Mouse (Mus musculus): ENCODE measurements around the gene Lce1e. TPM values are rescaled to one million over a fixed set of nuclear protein-coding genes. Genes with fewer than 3 reads are reported as not detected.

Gene Lce1e
- polyA plus RNA-seq (2017; shearing (Covaris generic)), result not detected

GRCm38 (mm10) chr3:92708974-92709373 is at the start of gene Lce1e:
Gene Lce1e (minus strand): TSS chr3:92709074.

GRCm38 (mm10) chr3:92752238-92752637 is 43.4 kb upstream of the Lce1e start, which contains the start of gene Lce1g:
Gene Lce1g (minus strand): TSS chr3:92752338.

GRCm38 (mm10) chr3:92738996-92739395 is 30.1 kb upstream of the Lce1e start, which contains the start of gene Gm38119:
Gene Gm38119 (minus strand): TSS chr3:92739096.

GRCm38 (mm10) chr3:92720250-92720649 is 11.4 kb upstream of the Lce1e start, which contains the start of gene Lce1f:
Gene Lce1f (minus strand): TSS chr3:92720350.

GRCm38 (mm10) chr3:92687110-92687509 is 21.8 kb downstream of the Lce1e start, which contains the start of gene Lce1d:
Gene Lce1d (minus strand): TSS chr3:92687210.

GRCm38 (mm10) chr3:92678947-92679346 is 29.9 kb downstream of the Lce1e start, which contains the start of gene Lce1c:
Gene Lce1c (plus strand): TSS chr3:92679247.

GRCm38 (mm10) chr3:92670215-92670614 is 38.7 kb downstream of the Lce1e start, which contains the start of gene Lce1a2:
Gene Lce1a2 (minus strand): TSS chr3:92670315.

Other genes with a start within 250 kb of the Lce1e start
- not detected for gene Sprr1a, start 223.2 kb downstream of the Lce1e start, polyA plus RNA-seq (2017; shearing (Covaris generic))
- gene Sprr4, start 208.6 kb downstream of the Lce1e start, polyA plus RNA-seq (2017; shearing (Covaris generic)), result not detected
- not detected for gene 2310046K23Rik, start 174.6 kb downstream of the Lce1e start, polyA plus RNA-seq (2017; shearing (Covaris generic))
- gene Ivl, start 135.3 kb downstream of the Lce1e start, polyA plus RNA-seq (2017; shearing (Covaris generic)), result not detected
- not detected for gene Smcp, start 120.1 kb downstream of the Lce1e start, polyA plus RNA-seq (2017; shearing (Covaris generic))
- not detected for gene 2210017I01Rik, start 101.6 kb downstream of the Lce1e start, polyA plus RNA-seq (2017; shearing (Covaris generic))
- gene Lce6a, start 87.4 kb downstream of the Lce1e start, polyA plus RNA-seq (2017; shearing (Covaris generic)), result not detected
- gene Lce1a1, start 60.8 kb downstream of the Lce1e start, polyA plus RNA-seq (2017; shearing (Covaris generic)), result not detected
- gene Lce1b, start 52.1 kb downstream of the Lce1e start, polyA plus RNA-seq (2017; shearing (Covaris generic)), result not detected
- not detected for gene Lce1a2, start 38.8 kb downstream of the Lce1e start, polyA plus RNA-seq (2017; shearing (Covaris generic))
- gene Lce1c, start 29.8 kb downstream of the Lce1e start, polyA plus RNA-seq (2017; shearing (Covaris generic)), result not detected
- gene Lce1d, start 21.9 kb downstream of the Lce1e start, polyA plus RNA-seq (2017; shearing (Covaris generic)), result not detected
- gene Lce1f, start 11.3 kb upstream of the Lce1e start, polyA plus RNA-seq (2017; shearing (Covaris generic)), result not detected
- gene Gm38119, start 30.0 kb upstream of the Lce1e start, polyA plus RNA-seq (2017; shearing (Covaris generic)), result not detected
- not detected for gene Lce1g, start 43.3 kb upstream of the Lce1e start, polyA plus RNA-seq (2017; shearing (Covaris generic))
- not detected for gene Lce1h, start 56.0 kb upstream of the Lce1e start, polyA plus RNA-seq (2017; shearing (Covaris generic))
- gene Lce1i, start 69.8 kb upstream of the Lce1e start, polyA plus RNA-seq (2017; shearing (Covaris generic)), result not detected
- not detected for gene Lce1j, start 81.4 kb upstream of the Lce1e start, polyA plus RNA-seq (2017; shearing (Covaris generic))
- gene Lce1k, start 98.8 kb upstream of the Lce1e start, polyA plus RNA-seq (2017; shearing (Covaris generic)), result not detected
- not detected for gene Kprp, start 118.2 kb upstream of the Lce1e start, polyA plus RNA-seq (2017; shearing (Covaris generic))
- gene Lce1l, start 142.2 kb upstream of the Lce1e start, polyA plus RNA-seq (2017; shearing (Covaris generic)), result not detected
- gene 2310050C09Rik, start 161.1 kb upstream of the Lce1e start, polyA plus RNA-seq (2017; shearing (Covaris generic)), result not detected
- not detected for gene Lce3a, start 217.2 kb upstream of the Lce1e start, polyA plus RNA-seq (2017; shearing (Covaris generic))
- not detected for gene Lce3b, start 223.9 kb upstream of the Lce1e start, polyA plus RNA-seq (2017; shearing (Covaris generic))
- not detected for gene Lce3c, start 235.4 kb upstream of the Lce1e start, polyA plus RNA-seq (2017; shearing (Covaris generic))
- not detected for gene Lce3d, start 248.3 kb upstream of the Lce1e start, polyA plus RNA-seq (2017; shearing (Covaris generic))